Mouse (Mus musculus) stomach, embryonic 16.5 days (tissue): ENCODE measurements around the gene Col4a3. TPM values are rescaled to one million over a fixed set of nuclear protein-coding genes. Genes with fewer than 3 reads are reported as not detected.
A peak's percentile ranks its signal among the peaks of the same experiment; 100 is the strongest.

ENCODE experiments used
- ATAC-seq: fragments of 200-750 bp; cut with Nextera tagmentation; 2 replicates; pipeline ENCODE4 v1.8.0; 2017; ENCODE audit warnings: moderate number of reproducible peaks, moderate TSS enrichment; ENCODE audit not compliant: insufficient read depth, low FRiP score
- H3K27ac ChIP-seq: fragments of 300-500 bp; sonication (generic); 2 replicates; pipeline ENCODE4 v1.5.1; 2014; ENCODE audit warnings: low read length
- H3K27me3 ChIP-seq: fragments of 300-500 bp; sonication (generic); 2 replicates; pipeline ENCODE4 v1.6.1; 2014; ENCODE audit warnings: low read length, control low read depth, mixed read lengths; ENCODE audit not compliant: control insufficient read depth, insufficient read depth
- H3K36me3 ChIP-seq: fragments of 300-500 bp; sonication (generic); 2 replicates; pipeline ENCODE4 v1.6.1; 2014; ENCODE audit warnings: low read length; ENCODE audit not compliant: control insufficient read depth, insufficient read depth
- H3K4me1 ChIP-seq: fragments of 300-500 bp; sonication (generic); 2 replicates; pipeline ENCODE4 v1.6.1; 2014; ENCODE audit warnings: low read length, control low read depth, mixed read lengths; ENCODE audit not compliant: control insufficient read depth, insufficient read depth
- H3K4me2 ChIP-seq: fragments of 300-500 bp; sonication (generic); 2 replicates; pipeline ENCODE4 v1.6.1; 2014; ENCODE audit warnings: low read depth, low read length, mixed read lengths
- H3K4me3 ChIP-seq: fragments of 300-500 bp; sonication (generic); replicated peaks from 2 replicates; pipeline ENCODE4 v1.5.1; 2014; ENCODE audit warnings: mild to moderate bottlenecking, low read length
- H3K9ac ChIP-seq: fragments of 300-500 bp; sonication (generic); 2 replicates; pipeline ENCODE4 v1.6.1; 2014; ENCODE audit warnings: low read length
- H3K9me3 ChIP-seq: fragments of 300-500 bp; sonication (generic); replicated peaks from 2 replicates; pipeline ENCODE4 v1.6.1; 2016; ENCODE audit warnings: low read length, control low read depth; ENCODE audit not compliant: control insufficient read depth
- WGBS: fragments of 180-500 bp; shearing (Covaris S2); extraction: QIAGEN DNeasy Blood & Tissue Kit; methylation state at CpG from one replicate; pipeline ENCODE4 v1.1.7; 2014; 5-methylcytosine and 5-hydroxymethylcytosine counted together
- polyA plus RNA-seq: library from polyadenylated mRNA; unstranded; fragments of >200 nt; fragmentation: Nextera tagmentation; extraction: Ambion mirVana; gene quantifications from 2 replicates; pipeline ENCODE4 v1.2.1, GENCODE M21; 2015

Col4a3 gene
- polyA plus RNA-seq, 1 experiment from 2014 or later: 0.63 TPM

GRCm38 (mm10) chr1:82686866-82687265 lies 100.1 kb downstream of the Col4a3 start:
- no peak overlapping the region for H3K9ac ChIP-seq
- no peaks in the 10 kb centered on the region for H3K9me3 ChIP-seq
- H3K4me3 ChIP-seq: no peak overlapping the region
- no peak overlapping the region for H3K4me2 ChIP-seq
- no peaks in the 10 kb centered on the region for H3K27me3 ChIP-seq
- WGBS: 75% methylated on average over 2 of the region's 2 CpGs
- H3K27ac ChIP-seq: no peak overlapping the region
- H3K4me1 ChIP-seq: no peaks in the 10 kb centered on the region
- no peaks in the 10 kb centered on the region for H3K36me3 ChIP-seq
- no peak for ATAC-seq

GRCm38 (mm10) chr1:82687931-82688330 lies 101.2 kb downstream of the Col4a3 start:
- H3K27me3 ChIP-seq: no peaks in the 10 kb centered on the region
- no peak overlapping the region for H3K9ac ChIP-seq
- no peaks in the 10 kb centered on the region for H3K36me3 ChIP-seq
- ATAC-seq: no peak
- H3K27ac ChIP-seq: no peak overlapping the region
- H3K4me1 ChIP-seq: no peaks in the 10 kb centered on the region
- no peak overlapping the region for H3K4me3 ChIP-seq
- H3K4me2 ChIP-seq: no peak overlapping the region
- H3K9me3 ChIP-seq: no peaks in the 10 kb centered on the region
- 86% methylated on average over 6 of the region's 6 CpGs for WGBS

GRCm38 (mm10) chr1:82695915-82696314 lies 109.2 kb downstream of the Col4a3 start:
- H3K27ac ChIP-seq: no peak overlapping the region
- no peaks in the 10 kb centered on the region for H3K9me3 ChIP-seq
- no peak overlapping the region for H3K4me3 ChIP-seq
- 51% methylated on average over 3 of the region's 3 CpGs for WGBS
- H3K9ac ChIP-seq: no peak overlapping the region
- no peak overlapping the region for H3K4me2 ChIP-seq
- H3K36me3 ChIP-seq: no peaks in the 10 kb centered on the region
- no peak for ATAC-seq
- H3K4me1 ChIP-seq: no peaks in the 10 kb centered on the region
- H3K27me3 ChIP-seq: no peaks in the 10 kb centered on the region

GRCm38 (mm10) chr1:82717816-82718512 lies 131.2 kb downstream of the Col4a3 start:
- no peak overlapping the region for H3K27ac ChIP-seq

GRCm38 (mm10) chr1:82724339-82725025 lies 137.8 kb downstream of the Col4a3 start, which contains the start of gene Mff:
Gene Mff (plus strand): TSS chr1:82724890.
- H3K4me3 ChIP-seq: peak within 1 kb of the TSS; percentile 81
- H3K27me3 ChIP-seq: no peaks in the 10 kb centered on the region; the same call in 1 of the 2 replicates
- peak within 1 kb of the TSS; percentile 90 for H3K4me2 ChIP-seq
- peak; percentile 99 for ATAC-seq
- H3K9me3 ChIP-seq: no peaks in the 10 kb centered on the region
- peak within 1 kb of the TSS; percentile 69 for H3K27ac ChIP-seq
- no peaks in the 10 kb centered on the region for H3K36me3 ChIP-seq
- peaks cover 8% of the 10 kb centered on the region for H3K4me1 ChIP-seq
- WGBS: 9% methylated on average over 38 of the region's 38 CpGs
- H3K9ac ChIP-seq: peak within 1 kb of the TSS; percentile 98

More at GRCm38 (mm10) chr1:82717816-82718512, 131.2 kb downstream of the Col4a3 start:
- H3K4me1 ChIP-seq: no peaks in the 10 kb centered on the region
- H3K9ac ChIP-seq: no peak overlapping the region
- 55% methylated on average over 9 of the region's 9 CpGs for WGBS
- H3K4me3 ChIP-seq: no peak overlapping the region
- no peaks in the 10 kb centered on the region; the same call in 1 of the 2 replicates for H3K27me3 ChIP-seq
- ATAC-seq: no peak
- no peaks in the 10 kb centered on the region for H3K36me3 ChIP-seq
- H3K9me3 ChIP-seq: no peaks in the 10 kb centered on the region
- no peak overlapping the region for H3K4me2 ChIP-seq

GRCm38 (mm10) chr1:82725026-82725874 lies 138.5 kb downstream of the Col4a3 start:
- Histone ChIP-seq H3K9ac (peak overlapping the region; percentile 98), H3K27ac (peak overlapping the region; percentile 69), H3K4me2 (peak overlapping the region; percentile 90), H3K4me1 (peaks cover 8% of the 10 kb centered on the region), H3K9me3 (no peaks in the 10 kb centered on the region), H3K27me3 (no peaks in the 10 kb centered on the region; the same call in 1 of the 2 replicates), H3K4me3 (peak overlapping the region; percentile 81), H3K36me3 (no peaks in the 10 kb centered on the region)
- peak; percentile 97 for ATAC-seq
- under 1% methylated on average over 37 of the region's 37 CpGs for WGBS

- WGBS: 64% methylated on average over 4 of the region's 4 CpGs
Measured at GRCm38 (mm10) chr1:82725875-82726185, 139.1 kb downstream of the Col4a3 start.

GRCm38 (mm10) chr1:82726482-82726881 lies 139.8 kb downstream of the Col4a3 start:
- Histone ChIP-seq H3K27me3 (no peaks in the 10 kb centered on the region; the same call in 1 of the 2 replicates), H3K36me3 (no peaks in the 10 kb centered on the region; the same call in 1 of the 2 replicates), H3K27ac (no peak overlapping the region), H3K4me2 (no peak overlapping the region), H3K9me3 (no peaks in the 10 kb centered on the region), H3K4me3 (no peak overlapping the region), H3K4me1 (peaks cover 8% of the 10 kb centered on the region), H3K9ac (no peak overlapping the region)
- no peak for ATAC-seq
- WGBS: 88% methylated on average over 5 of the region's 5 CpGs

More at GRCm38 (mm10) chr1:82725875-82726185, 139.1 kb downstream of the Col4a3 start:
- Histone ChIP-seq H3K4me3 (peak overlapping the region; percentile 81), H3K27me3 (no peaks in the 10 kb centered on the region; the same call in 1 of the 2 replicates), H3K4me1 (peaks cover 8% of the 10 kb centered on the region), H3K9ac (peak overlapping the region; percentile 98), H3K36me3 (no peaks in the 10 kb centered on the region; the same call in 1 of the 2 replicates), H3K9me3 (no peaks in the 10 kb centered on the region), H3K27ac (no peak overlapping the region), H3K4me2 (peak overlapping the region; percentile 90)
- no peak for ATAC-seq
